Mouse (Mus musculus) liver, adult 2 months (tissue): ENCODE data around the gene Akap3.

Source experiments
- CTCF ChIP-seq: fragments of 200-500 bp; IDR thresholded peaks from 2 replicates; pipeline ENCODE4 v1.5.1; 2011; ENCODE audit warnings: low read depth, low read length, control low read depth
- POLR2A ChIP-seq: fragments of 200-500 bp; IDR thresholded peaks from 2 replicates; pipeline ENCODE4 v1.6.1; 2011; ENCODE audit warnings: low read length, control low read depth; ENCODE audit not compliant: insufficient read depth; ENCODE audit errors: extremely low read depth

- TF ChIP-seq POLR2A (no peak), CTCF (no peak)
Observed at GRCm38 (mm10) chr6:126808561-126808960, 44.3 kb upstream of the Akap3 start.
